Mouse (Mus musculus) myocyte (in vitro differentiated cells): ENCODE data around the gene Aktip.

Experiments used
- E2F4 ChIP-seq: IDR thresholded peaks from one replicate; pipeline ENCODE4 v1.6.1; 2011; ENCODE audit warnings: mild to moderate bottlenecking, control low read depth, moderate library complexity; ENCODE audit not compliant: insufficient read depth
- POLR2A ChIP-seq: IDR thresholded peaks from one replicate; pipeline ENCODE4 v1.6.1; 2011; ENCODE audit warnings: low read depth, mild to moderate bottlenecking, control low read depth, moderate library complexity; ENCODE audit not compliant: insufficient read length
- TCF12 ChIP-seq: IDR thresholded peaks from one replicate; pipeline ENCODE4 v1.6.1; 2011; ENCODE audit warnings: mild to moderate bottlenecking, control low read depth; ENCODE audit not compliant: poor library complexity, insufficient read depth, severe bottlenecking

DNA sequence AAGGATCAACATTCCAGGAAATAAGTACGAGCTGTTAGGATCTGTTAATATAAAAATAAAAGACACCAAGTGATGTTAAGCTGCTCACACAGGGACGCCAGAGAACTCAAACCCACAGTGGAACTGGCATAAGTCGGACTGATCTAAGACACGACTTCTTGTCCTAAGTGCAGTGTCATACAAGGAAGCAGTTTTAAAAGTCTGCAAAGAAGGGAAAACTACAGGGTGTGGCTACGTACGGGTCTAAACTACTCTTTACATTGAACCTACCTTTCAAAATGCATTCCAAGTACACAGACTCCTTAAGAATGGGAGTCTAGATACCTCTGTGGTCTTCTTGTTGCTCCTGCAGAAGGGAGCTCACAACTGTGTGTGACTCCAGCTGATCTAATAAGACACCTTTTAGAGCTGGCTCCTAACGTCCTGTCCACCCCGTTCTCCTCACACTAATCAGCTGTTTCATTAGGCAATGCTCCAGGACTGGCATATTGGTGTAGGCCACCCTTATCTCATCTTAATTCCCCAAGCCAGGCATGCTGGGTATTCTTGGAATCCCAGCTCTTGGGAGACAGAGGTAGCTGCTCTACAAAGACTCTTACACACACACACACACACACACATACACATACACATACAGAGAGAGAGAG, 42.2 kb upstream of the Aktip start:
- TF ChIP-seq POLR2A (no peak), E2F4 (no peak), TCF12 (no peak)
